Mouse (Mus musculus): ENCODE measurements around the gene Sytl1. TPM values are rescaled to one million over a fixed set of nuclear protein-coding genes. Genes with fewer than 3 reads are reported as not detected.

Sytl1 gene
- 0.56 and 0.65 TPM in 2 replicates for polyA plus RNA-seq (2015; fragmentation: Nextera tagmentation; extraction: Ambion mirVana)

DNA sequence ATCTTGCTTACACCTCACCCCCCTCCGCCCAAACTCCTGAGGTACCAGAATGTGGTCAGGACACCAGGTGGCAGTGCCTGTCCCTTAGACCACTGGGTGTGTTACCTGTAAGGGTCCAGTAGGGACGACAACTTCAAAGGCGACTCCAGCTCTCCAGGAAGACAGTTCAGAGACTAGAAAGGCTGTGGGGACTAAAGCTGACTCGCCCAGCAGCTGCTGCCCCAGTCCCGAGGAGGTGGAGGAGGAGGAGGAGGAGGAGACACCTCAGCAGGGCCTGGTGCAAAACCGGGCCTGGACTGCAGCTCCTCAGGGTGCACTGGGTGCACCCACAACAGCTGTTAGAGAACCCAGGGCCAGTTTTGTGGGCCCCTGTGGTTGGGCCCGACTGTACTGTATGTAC is at the start of gene Sytl1:
Gene Sytl1 (minus strand): TSS at position 232 of the 400 bp plus-strand sequence.
- 45% methylated on average over 7 of the region's 7 CpGs for WGBS

DNA sequence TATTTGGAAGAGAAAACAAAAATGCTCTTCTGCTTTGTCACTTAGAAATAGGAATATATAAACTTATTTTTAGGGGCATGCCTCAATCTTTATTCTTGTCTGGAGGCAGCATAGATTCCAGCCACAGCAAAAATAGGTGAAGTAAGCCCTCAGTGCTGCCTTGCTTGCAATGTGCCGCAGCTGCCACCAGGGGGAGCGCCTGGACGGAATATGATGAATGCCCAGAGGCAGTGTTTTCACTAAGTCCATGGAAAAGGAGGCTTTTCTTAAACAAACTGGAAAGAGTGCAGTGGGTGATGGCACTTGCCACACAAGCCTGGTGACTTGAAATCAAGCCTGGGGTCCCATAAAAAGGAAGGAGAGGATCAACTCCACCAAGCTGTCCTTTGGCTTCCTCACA is 47.0 kb upstream of the Sytl1 start:
- ATAC-seq (replicated peaks): no peak

More for the DNA sequence above, at the start of gene Sytl1:
- Histone ChIP-seq H3K36me3 (replicated peaks) (peaks cover 26% of the 10 kb centered on the region), H3K9ac (no peak within 1 kb of the TSS), H3K27ac (no peak within 1 kb of the TSS), H3K4me1 (no peaks in the 10 kb centered on the region), H3K4me3 (no peak within 1 kb of the TSS), H3K9me3 (no peaks in the 10 kb centered on the region), H3K27me3 (replicated peaks) (no peaks in the 10 kb centered on the region), H3K4me2 (no peak within 1 kb of the TSS)
- no peak for ATAC-seq (replicated peaks)

GRCm38 (mm10) chr4:133307331-133307730 is 44.4 kb upstream of the Sytl1 start:
- Histone ChIP-seq H3K27me3 (replicated peaks) (no peaks in the 10 kb centered on the region), H3K4me3 (no peak overlapping the region), H3K9me3 (no peaks in the 10 kb centered on the region), H3K9ac (no peak overlapping the region), H3K36me3 (replicated peaks) (no peaks in the 10 kb centered on the region), H3K4me1 (no peaks in the 10 kb centered on the region), H3K27ac (no peak overlapping the region), H3K4me2 (no peak overlapping the region)
- 44% methylated on average over 3 of the region's 3 CpGs for WGBS
- ATAC-seq (replicated peaks): no peak

More for the DNA sequence above, 47.0 kb upstream of the Sytl1 start:
- Histone ChIP-seq H3K27ac (no peak overlapping the region), H3K4me2 (no peak overlapping the region), H3K4me3 (no peak overlapping the region), H3K27me3 (replicated peaks) (no peaks in the 10 kb centered on the region), H3K9ac (no peak overlapping the region), H3K36me3 (replicated peaks) (no peaks in the 10 kb centered on the region; the same call in 1 of the 2 replicates), H3K9me3 (no peaks in the 10 kb centered on the region), H3K4me1 (no peaks in the 10 kb centered on the region)
- 0% methylated on average over 3 of the region's 3 CpGs for WGBS

- H3K9me3 ChIP-seq: no peaks in the 10 kb centered on the region
- no peak overlapping the region for H3K27ac ChIP-seq
- no peak overlapping the region for H3K9ac ChIP-seq
- 92% methylated on average over 7 of the region's 7 CpGs for WGBS
- no peak for ATAC-seq (replicated peaks)
- no peaks in the 10 kb centered on the region for H3K27me3 ChIP-seq (replicated peaks)
- H3K36me3 ChIP-seq (replicated peaks): peaks cover 4% of the 10 kb centered on the region; the same call in 1 of the 2 replicates
- H3K4me1 ChIP-seq: no peaks in the 10 kb centered on the region
- H3K4me3 ChIP-seq: no peak overlapping the region
- H3K4me2 ChIP-seq: no peak overlapping the region
These were observed 42.9 kb upstream of the Sytl1 start for GRCm38 (mm10) chr4:133305825-133306224.

DNA sequence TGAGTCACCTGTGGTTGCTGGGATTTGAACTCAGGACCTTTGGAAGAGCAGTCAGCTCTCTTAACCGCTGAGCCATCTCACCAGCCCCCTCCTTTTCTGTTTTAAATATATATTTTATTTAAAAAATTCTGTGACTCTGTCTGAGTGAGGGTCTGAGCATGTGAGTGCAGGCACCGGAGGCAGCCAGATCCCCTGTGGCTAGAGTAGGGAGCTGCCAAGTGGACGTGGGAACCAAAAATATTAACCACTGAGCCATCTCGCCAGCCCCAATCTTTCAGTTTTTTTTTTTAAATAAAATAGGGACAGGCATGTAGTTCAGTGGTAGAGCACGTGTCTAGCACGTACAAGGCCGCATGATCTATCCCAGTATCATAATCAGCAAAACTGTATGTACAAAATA is 41.9 kb upstream of the Sytl1 start:
- Histone ChIP-seq H3K9me3 (no peaks in the 10 kb centered on the region), H3K27ac (no peak overlapping the region), H3K4me3 (no peak overlapping the region), H3K36me3 (replicated peaks) (peaks cover 11% of the 10 kb centered on the region; the same call in 1 of the 2 replicates), H3K27me3 (replicated peaks) (no peaks in the 10 kb centered on the region), H3K9ac (no peak overlapping the region), H3K4me1 (no peaks in the 10 kb centered on the region), H3K4me2 (no peak overlapping the region)
- no peak for ATAC-seq (replicated peaks)
- 94% methylated on average over 7 of the region's 7 CpGs for WGBS

DNA sequence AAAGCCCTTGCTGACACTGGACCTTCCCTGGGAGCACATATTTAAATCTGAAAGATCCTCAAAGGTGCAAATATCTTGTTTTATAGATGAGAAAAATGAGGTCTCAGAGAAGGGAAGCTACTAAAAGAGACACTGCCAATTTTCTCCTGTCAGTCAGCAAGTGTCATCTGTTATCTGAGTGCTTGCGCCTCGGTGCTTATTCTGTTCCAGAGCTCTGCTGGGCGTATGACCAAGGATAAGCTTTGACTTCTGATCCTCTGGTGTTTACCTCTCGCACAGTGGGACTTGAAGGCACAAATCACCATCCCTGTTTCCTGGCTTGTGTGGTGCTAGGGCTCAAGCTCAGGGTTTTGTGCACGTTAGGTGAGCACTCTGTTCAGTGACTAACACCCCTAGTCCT is 39.8 kb upstream of the Sytl1 start:
- no peak overlapping the region for H3K27ac ChIP-seq
- no peak overlapping the region for H3K9ac ChIP-seq

DNA sequence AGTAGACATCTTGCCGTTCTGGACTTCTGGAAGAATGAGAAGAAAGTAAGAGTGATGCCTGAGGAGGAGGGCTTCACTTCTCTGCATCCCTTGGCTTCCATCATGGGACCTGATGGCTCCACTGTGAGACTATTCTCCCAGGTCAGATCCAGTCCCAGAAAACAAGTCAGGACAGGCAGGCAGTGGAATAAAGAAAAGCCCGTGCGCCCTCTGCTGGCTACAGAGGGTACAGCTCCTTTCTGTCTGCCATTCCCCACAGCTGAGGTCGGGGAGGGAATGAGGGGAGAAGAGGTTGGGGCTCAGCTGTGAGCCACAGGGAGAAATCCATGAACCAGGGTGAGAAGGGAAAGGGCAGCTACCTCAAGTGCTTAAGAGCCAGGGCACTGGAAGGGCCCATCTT is 38.9 kb upstream of the Sytl1 start:
- H3K9ac ChIP-seq: no peak overlapping the region
- no peak overlapping the region for H3K27ac ChIP-seq
- H3K4me1 ChIP-seq: peaks cover 18% of the 10 kb centered on the region
- 26% methylated on average over 4 of the region's 4 CpGs for WGBS
- no peaks in the 10 kb centered on the region for H3K9me3 ChIP-seq
- no peak overlapping the region for H3K4me2 ChIP-seq
- no peak overlapping the region for H3K4me3 ChIP-seq
- no peak for ATAC-seq (replicated peaks)
- H3K36me3 ChIP-seq (replicated peaks): peaks cover 11% of the 10 kb centered on the region; the same call in 1 of the 2 replicates
- no peaks in the 10 kb centered on the region for H3K27me3 ChIP-seq (replicated peaks)

More for the DNA sequence above, 39.8 kb upstream of the Sytl1 start:
- Histone ChIP-seq H3K27me3 (replicated peaks) (no peaks in the 10 kb centered on the region), H3K4me2 (no peak overlapping the region), H3K4me3 (no peak overlapping the region), H3K9me3 (no peaks in the 10 kb centered on the region), H3K4me1 (peaks cover 14% of the 10 kb centered on the region), H3K36me3 (replicated peaks) (peaks cover 11% of the 10 kb centered on the region; the same call in 1 of the 2 replicates)
- WGBS: 81% methylated on average over 5 of the region's 5 CpGs
- no peak for ATAC-seq (replicated peaks)

DNA sequence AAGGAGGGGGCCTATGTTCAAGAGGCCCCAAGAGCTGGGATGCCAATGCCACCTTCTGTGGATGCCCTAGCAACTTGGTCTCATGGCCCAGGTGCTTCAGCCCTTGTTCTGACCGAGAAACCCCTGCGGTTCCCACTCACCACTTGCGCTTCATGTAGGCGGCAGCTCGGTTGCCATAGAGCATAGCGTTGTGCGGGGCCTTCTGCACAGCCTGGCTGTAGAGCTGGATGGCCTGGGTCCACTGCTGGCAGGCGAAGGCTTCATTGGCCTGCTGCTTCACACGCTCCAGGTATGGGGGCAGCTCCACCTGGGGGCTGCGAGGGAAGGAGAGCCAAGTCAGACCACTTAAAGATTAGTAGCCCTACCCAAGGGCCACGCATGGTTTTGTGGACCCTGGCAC is 37.5 kb upstream of the Sytl1 start:
- ATAC-seq (replicated peaks): no peak
- Histone ChIP-seq H3K4me3 (no peak overlapping the region), H3K27me3 (replicated peaks) (no peaks in the 10 kb centered on the region), H3K4me1 (peaks cover 18% of the 10 kb centered on the region), H3K36me3 (replicated peaks) (peaks cover 11% of the 10 kb centered on the region), H3K4me2 (no peak overlapping the region), H3K9me3 (no peaks in the 10 kb centered on the region), H3K27ac (no peak overlapping the region), H3K9ac (no peak overlapping the region)
- 93% methylated on average over 11 of the region's 11 CpGs for WGBS

DNA sequence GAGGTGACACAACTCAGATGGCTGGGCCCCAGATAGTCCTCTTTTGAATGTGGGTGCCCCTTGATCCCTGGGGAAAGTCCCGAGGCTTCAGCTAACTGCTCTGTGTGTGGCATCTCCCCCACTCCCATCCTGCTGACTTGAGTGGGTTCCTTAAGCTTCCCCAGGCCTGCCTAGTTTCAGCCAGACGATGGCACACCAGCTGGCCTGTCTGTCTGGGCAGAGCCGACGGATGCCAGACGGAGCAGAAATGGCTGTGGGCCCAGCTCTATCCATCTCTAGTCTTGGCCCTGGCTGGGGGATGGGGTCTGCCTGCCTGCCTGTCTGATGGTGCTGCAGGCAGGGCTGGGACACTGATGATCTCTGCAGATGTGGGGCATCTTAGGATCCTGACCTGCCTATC is 36.8 kb upstream of the Sytl1 start:
- no peak overlapping the region for H3K4me2 ChIP-seq
- whole genome bisulfite sequencing: 67% methylated on average over 5 of the region's 5 CpGs
- H3K27me3 ChIP-seq (replicated peaks): no peaks in the 10 kb centered on the region
- no peak overlapping the region for H3K9ac ChIP-seq
- H3K36me3 ChIP-seq (replicated peaks): peaks cover 11% of the 10 kb centered on the region
- H3K27ac ChIP-seq: peak overlapping the region; percentile 69; the same call in 1 of the 2 replicates
- ATAC-seq (replicated peaks): no peak
- H3K4me1 ChIP-seq: peaks cover 18% of the 10 kb centered on the region
- no peaks in the 10 kb centered on the region for H3K9me3 ChIP-seq
- no peak overlapping the region for H3K4me3 ChIP-seq

- H3K27ac ChIP-seq: peak overlapping the region; percentile 69
These were observed 35.8 kb upstream of the Sytl1 start for GRCm38 (mm10) chr4:133298516-133299365.

GRCm38 (mm10) chr4:133297801-133298238 is 34.9 kb upstream of the Sytl1 start:
- H3K4me1 ChIP-seq: peaks cover 28% of the 10 kb centered on the region
- peaks cover 11% of the 10 kb centered on the region for H3K36me3 ChIP-seq (replicated peaks)
- peak overlapping the region; percentile 69 for H3K27ac ChIP-seq
- no peaks in the 10 kb centered on the region for H3K27me3 ChIP-seq (replicated peaks)
- H3K9me3 ChIP-seq: no peaks in the 10 kb centered on the region
- 4% methylated on average over 5 of the region's 5 CpGs for WGBS
- H3K9ac ChIP-seq: no peak overlapping the region
- H3K4me3 ChIP-seq: no peak overlapping the region
- no peak overlapping the region for H3K4me2 ChIP-seq
- peak; percentile 84 for ATAC-seq (replicated peaks)

More at GRCm38 (mm10) chr4:133298516-133299365, 35.8 kb upstream of the Sytl1 start:
- Histone ChIP-seq H3K9me3 (no peaks in the 10 kb centered on the region), H3K4me1 (peaks cover 19% of the 10 kb centered on the region), H3K4me2 (no peak overlapping the region), H3K9ac (0 out of 2 replicates have a peak overlapping the region, but pooled peaks have one; percentile 2), H3K4me3 (no peak overlapping the region), H3K36me3 (replicated peaks) (peaks cover 11% of the 10 kb centered on the region), H3K27me3 (replicated peaks) (no peaks in the 10 kb centered on the region)
- 38% methylated on average over 12 of the region's 12 CpGs for WGBS
- ATAC-seq (replicated peaks): 0 out of 2 replicates have a peak, but pooled peaks have one; percentile 13

- peaks cover 11% of the 10 kb centered on the region for H3K36me3 ChIP-seq (replicated peaks)
- no peak overlapping the region for H3K27ac ChIP-seq
- no peaks in the 10 kb centered on the region for H3K9me3 ChIP-seq
- WGBS: 66% methylated on average over 10 of the region's 10 CpGs
- 0 out of 2 replicates have a peak, but pooled peaks have one; percentile 15 for ATAC-seq (replicated peaks)
- H3K9ac ChIP-seq: no peak overlapping the region
- peaks cover 33% of the 10 kb centered on the region for H3K4me1 ChIP-seq
- no peak overlapping the region for H3K4me3 ChIP-seq
- no peak overlapping the region for H3K4me2 ChIP-seq
- no peaks in the 10 kb centered on the region for H3K27me3 ChIP-seq (replicated peaks)
These were observed 34.4 kb upstream of the Sytl1 start for GRCm38 (mm10) chr4:133297360-133297759.

All from midbrain, embryonic 15.5 days (tissue).